Comparison of ENCODE assay signal across 31 mouse cellular contexts in genomic region chr10:78365555-78365954, GRCm38 (mm10). TPM values are rescaled to one million over a fixed set of nuclear protein-coding genes. Genes with fewer than 3 reads are reported as not detected.
DNase-seq lines count a peak whose midpoint lies in the region; ATAC-seq and TF ChIP-seq lines count a peak whose summit lies in the region.
"Had no signal": no experiment of that assay in that cellular context is flagged by ENCODE, and none has a peak within 500 bp of the region (broad histone marks: within the 10 kb centered on the region; RNA-seq: fewer than 3 reads in every experiment).

No protein-coding gene starts in this region.

- peak overlapping the region; percentile 65; the same call in 1 of the 2 replicates for H3K4me2 ChIP-seq in liver, embryonic 12.5 days
- no peak overlapping the region for H3K4me2 ChIP-seq in liver, embryonic 16.5 days (ENCODE audit: low read depth, low read length)
- H3K4me2 ChIP-seq: embryonic facial prominence, embryonic 12.5 days; embryonic facial prominence, embryonic 15.5 days; forebrain, embryonic 12.5 days; forebrain, embryonic 15.5 days; heart, embryonic 12.5 days; heart, embryonic 15.5 days; hindbrain, embryonic 13.5 days; intestine, embryonic 15.5 days had no signal

- DNase-seq in liver (no peak), R1 (ENCODE audit: low read depth, low spot score) (peak; percentile 52)
- no peak for DNase-seq in spleen, adult 2 months (ENCODE audit: low read depth in 1 of 2, low spot score in 2 of 2)
- DNase-seq in spleen, postnatal 14 days (ENCODE audit: low spot score in 2 of 2), result no peak
- DNase-seq in adrenal gland, postnatal 4 days (ENCODE audit: low spot score in 2 of 2), result no peak
- DNase-seq in gastrocnemius, postnatal 4 days (ENCODE audit: low spot score in 2 of 2), result no peak
- DNase-seq: adrenal gland, adult 8-10 months; adrenal gland, postnatal 36 days; cerebellum, adult 11 months; cerebellum, adult 2 months; cerebellum, adult 9-11 months; cerebellum, postnatal 25 days; gastrocnemius, postnatal 10 days; heart, adult 18-20 months; heart, postnatal 10 days; heart, postnatal 36 days had no signal

- H3K27ac ChIP-seq in liver, embryonic 12.5 days, result peak overlapping the region; percentile 92
- peak overlapping the region; percentile 15; the same call in 1 of the 2 replicates for H3K27ac ChIP-seq in spleen, adult 2 months (ENCODE audit: insufficient read depth, low read length)
- peak overlapping the region; percentile 8 for H3K27ac ChIP-seq in liver, embryonic 16.5 days (ENCODE audit: low read length)
- H3K27ac ChIP-seq: embryonic facial prominence, embryonic 12.5 days; embryonic facial prominence, embryonic 15.5 days; forebrain, embryonic 12.5 days; forebrain, embryonic 15.5 days; heart, embryonic 15.5 days; hindbrain, embryonic 10.5 days; hindbrain, embryonic 13.5 days; intestine, embryonic 15.5 days had no signal

- TF ChIP-seq POLR2A in spleen, adult 2 months (IDR thresholded peaks at IDR 0.05; ENCODE audit: low read depth, low read length), result no peak

- no peak for ATAC-seq in liver, embryonic 12.5 days
- ATAC-seq in liver, embryonic 16.5 days (ENCODE audit: low read depth), result no peak
- ATAC-seq: activated CD4-positive, CD25-positive, alpha-beta regulatory T cell, adult 4 months; forebrain, embryonic 15.5 days; hindbrain, embryonic 16.5 days; intestine, embryonic 15.5 days; Patski had no signal

- H3K4me1 ChIP-seq in liver, embryonic 12.5 days, result peaks cover 49% of the 10 kb centered on the region
- no peaks in the 10 kb centered on the region for H3K4me1 ChIP-seq in spleen, adult 2 months (ENCODE audit: control insufficient read depth, insufficient read depth, insufficient read length)
- H3K4me1 ChIP-seq in liver, embryonic 16.5 days (ENCODE audit: control insufficient read depth, low read depth, low read length), result peaks cover 33% of the 10 kb centered on the region
- H3K4me1 ChIP-seq: embryonic facial prominence, embryonic 12.5 days; forebrain, embryonic 15.5 days; hindbrain, embryonic 13.5 days had no signal

- no peak overlapping the region for H3K4me3 ChIP-seq in liver, embryonic 12.5 days
- H3K4me3 ChIP-seq in spleen, adult 2 months (ENCODE audit: extremely low read depth, insufficient read depth, insufficient read length), result no peak overlapping the region
- no peak overlapping the region for H3K4me3 ChIP-seq in liver, embryonic 16.5 days (ENCODE audit: low read depth, low read length)
- H3K4me3 ChIP-seq: embryonic facial prominence, embryonic 12.5 days; embryonic facial prominence, embryonic 15.5 days; forebrain, embryonic 12.5 days; forebrain, embryonic 15.5 days; heart, embryonic 12.5 days; heart, embryonic 15.5 days; hindbrain, embryonic 10.5 days; hindbrain, embryonic 13.5 days; intestine, embryonic 15.5 days had no signal

- no peaks in the 10 kb centered on the region for H3K36me3 ChIP-seq in liver, embryonic 12.5 days
- no peaks in the 10 kb centered on the region for H3K36me3 ChIP-seq in spleen, adult 2 months (ENCODE audit: control insufficient read depth, insufficient read depth, low read length)
- H3K36me3 ChIP-seq in liver, embryonic 16.5 days (ENCODE audit: control insufficient read depth, insufficient read depth), result no peaks in the 10 kb centered on the region
- H3K36me3 ChIP-seq: embryonic facial prominence, embryonic 12.5 days; embryonic facial prominence, embryonic 15.5 days; forebrain, embryonic 12.5 days; forebrain, embryonic 15.5 days; G1E; heart, embryonic 12.5 days; heart, embryonic 15.5 days; hindbrain, embryonic 10.5 days; hindbrain, embryonic 13.5 days; intestine, embryonic 15.5 days had no signal

- H3K9ac ChIP-seq in liver, embryonic 12.5 days, result peak overlapping the region; percentile 25; the same call in 1 of the 2 replicates
- H3K9ac ChIP-seq in liver, embryonic 16.5 days (ENCODE audit: low read depth, low read length), result no peak overlapping the region
- H3K9ac ChIP-seq: embryonic facial prominence, embryonic 12.5 days; embryonic facial prominence, embryonic 15.5 days; forebrain, embryonic 12.5 days; forebrain, embryonic 15.5 days; heart, embryonic 12.5 days; heart, embryonic 15.5 days; hindbrain, embryonic 13.5 days; intestine, embryonic 15.5 days had no signal

- peaks cover 19% of the 10 kb centered on the region for H3K27me3 ChIP-seq in liver, embryonic 12.5 days (replicated peaks)
- H3K27me3 ChIP-seq in spleen, adult 2 months (ENCODE audit: control insufficient read depth, insufficient read depth, low read length), result no peaks in the 10 kb centered on the region
- no peaks in the 10 kb centered on the region for H3K27me3 ChIP-seq in liver, embryonic 16.5 days (ENCODE audit: control insufficient read depth, insufficient read depth, low read depth, low read length)
- H3K27me3 ChIP-seq: embryonic facial prominence, embryonic 12.5 days; embryonic facial prominence, embryonic 15.5 days; forebrain, embryonic 12.5 days; forebrain, embryonic 15.5 days; heart, embryonic 15.5 days; hindbrain, embryonic 13.5 days; intestine, embryonic 15.5 days; Patski had no signal

- 61% methylated on average over 6 of the region's 6 CpGs for WGBS in liver, embryonic 12.5 days (ENCODE audit: insufficient replicate concordance)
- WGBS in spleen, adult 2 months, result 89% methylated on average over 6 of the region's 6 CpGs
- 71% methylated on average over 6 of the region's 6 CpGs for WGBS in liver, embryonic 16.5 days (ENCODE audit: insufficient replicate concordance)

- TF ChIP-seq CTCF in spleen, adult 2 months (IDR thresholded peaks at IDR 0.05; ENCODE audit: extremely low read depth, insufficient read depth, insufficient read length, insufficient replicate concordance), result no peak

- H3K9me3 ChIP-seq in liver, embryonic 12.5 days (replicated peaks), result no peaks in the 10 kb centered on the region
- H3K9me3 ChIP-seq in liver, embryonic 16.5 days (replicated peaks; ENCODE audit: control insufficient read depth, low read length), result no peaks in the 10 kb centered on the region
- H3K9me3 ChIP-seq: embryonic facial prominence, embryonic 12.5 days; embryonic facial prominence, embryonic 15.5 days; forebrain, embryonic 12.5 days; forebrain, embryonic 15.5 days; G1E; heart, embryonic 15.5 days; hindbrain, embryonic 10.5 days; hindbrain, embryonic 13.5 days; intestine, embryonic 15.5 days had no signal

RNA-seq across cellular contexts. Expression of gene Agpat3, which starts 13.3 kb away (rescaled TPM):
- 25.3 and 25.7 TPM in 2 replicates for polyA plus RNA-seq in liver, embryonic 12.5 days (2016; fragmentation: Nextera tagmentation; extraction: Ambion mirVana)
- 177 and 205 TPM in 2 replicates for polyA plus RNA-seq in spleen, adult 2 months (2012; rRNA removed)
- 20.6 and 26.8 TPM in 2 replicates for polyA plus RNA-seq in liver, embryonic 16.5 days (2015; fragmentation: Nextera tagmentation; extraction: Ambion mirVana)
- total RNA-seq in adrenal gland, postnatal 4 days (2021), result 100 to 1,000 TPM; 203 to 217 TPM
- total RNA-seq in gastrocnemius, postnatal 4 days (2021), result 100 to 1,000 TPM; 231 to 259 TPM

RNA-seq across cellular contexts. Expression of gene Rrp1, which starts 47.3 kb away (rescaled TPM):
- polyA plus RNA-seq in liver, embryonic 12.5 days (2016; fragmentation: Nextera tagmentation; extraction: Ambion mirVana), result 200 and 201 TPM in 2 replicates
- polyA plus RNA-seq in spleen, adult 2 months (2012; rRNA removed), result 60.2 and 62.0 TPM in 2 replicates
- polyA plus RNA-seq in liver, embryonic 16.5 days (2015; fragmentation: Nextera tagmentation; extraction: Ambion mirVana), result 101 and 105 TPM in 2 replicates
- 100 to 1,000 TPM; 282 to 296 TPM for total RNA-seq in adrenal gland, postnatal 4 days (2021)
- total RNA-seq in gastrocnemius, postnatal 4 days (2021), result 100 to 1,000 TPM; 113 to 119 TPM

RNA-seq across cellular contexts. Expression of gene Cstb, which starts 59.9 kb away (rescaled TPM):
- polyA plus RNA-seq in liver, embryonic 12.5 days (2016; fragmentation: Nextera tagmentation; extraction: Ambion mirVana), result 104 and 106 TPM in 2 replicates
- polyA plus RNA-seq in spleen, adult 2 months (2012; rRNA removed), result 18.6 and 20.4 TPM in 2 replicates
- polyA plus RNA-seq in liver, embryonic 16.5 days (2015; fragmentation: Nextera tagmentation; extraction: Ambion mirVana), result 93.9 and 102 TPM in 2 replicates
- total RNA-seq in adrenal gland, postnatal 4 days (2021), result 100 to 1,000 TPM; 171 to 196 TPM
- total RNA-seq in gastrocnemius, postnatal 4 days (2021), result 10 to 100 TPM; 46.6 to 52.1 TPM

Comparison
In these comparisons a context has a peak if more than half of its experiments do, and no peak if none do; other contexts are left out.
1. H3K27ac ChIP-seq: peak in every context shown above with its lines; median percentile 92 in liver, embryonic 12.5 days; 15 in spleen, adult 2 months; 8 in liver, embryonic 16.5 days.